Mouse (Mus musculus) thymus, adult 18-20 months (tissue): ENCODE measurements around the gene Exph5.

ENCODE experiments used
- DNase-seq, 2 experiments: peaks; one replicate each; pipeline ENCODE4 v3.0.0; 2022; ENCODE audit warnings: mixed read lengths in 2 of 2

Gene Exph5

GRCm38 (mm10) chr9:53375907-53376306, 74.4 kb downstream of the Exph5 start:
- no peak for DNase-seq

GRCm38 (mm10) chr9:53376820-53377219, 75.3 kb downstream of the Exph5 start:
- no peak for DNase-seq

- DNase-seq = no peak
These were observed 76.1 kb downstream of the Exph5 start for GRCm38 (mm10) chr9:53377597-53377996.

GRCm38 (mm10) chr9:53378171-53378570, 76.7 kb downstream of the Exph5 start:
- DNase-seq = no peak

GRCm38 (mm10) chr9:53380595-53380994, 79.1 kb downstream of the Exph5 start:
- no peak for DNase-seq

- DNase-seq = no peak
These were observed 79.7 kb downstream of the Exph5 start for GRCm38 (mm10) chr9:53381113-53381615.

GRCm38 (mm10) chr9:53383951-53384866, 82.7 kb downstream of the Exph5 start, which contains the start of gene Kdelc2:
Gene Kdelc2 (plus strand): TSS chr9:53384025.
- peak in 1 of 2 experiments; percentile 20 for DNase-seq

GRCm38 (mm10) chr9:53384873-53385272, 83.4 kb downstream of the Exph5 start:
- DNase-seq = no peak

GRCm38 (mm10) chr9:53387431-53387830, 86.0 kb downstream of the Exph5 start:
- DNase-seq = no peak

- no peak for DNase-seq
These were observed 87.6 kb downstream of the Exph5 start for GRCm38 (mm10) chr9:53389109-53389508.

GRCm38 (mm10) chr9:53390136-53390535, 88.7 kb downstream of the Exph5 start:
- no peak for DNase-seq

- DNase-seq = no peak
These were observed 96.4 kb downstream of the Exph5 start for GRCm38 (mm10) chr9:53397685-53398387.

GRCm38 (mm10) chr9:53398388-53398700, 96.9 kb downstream of the Exph5 start:
- DNase-seq = peak in 1 of 2 experiments; percentile 26

GRCm38 (mm10) chr9:53399537-53399936, 98.1 kb downstream of the Exph5 start:
- no peak for DNase-seq

- DNase-seq = no peak
These were observed 99.2 kb downstream of the Exph5 start for GRCm38 (mm10) chr9:53400696-53401095.

- no peak for DNase-seq
These were observed 99.7 kb downstream of the Exph5 start for GRCm38 (mm10) chr9:53401146-53401545.

- no peak for DNase-seq
These were observed 100.8 kb downstream of the Exph5 start, which contains the start of gene 4930550C14Rik for GRCm38 (mm10) chr9:53402291-53402711. Gene 4930550C14Rik (plus strand): TSS chr9:53402325.

- no peak for DNase-seq
These were observed 101.5 kb downstream of the Exph5 start for GRCm38 (mm10) chr9:53402991-53403390.

GRCm38 (mm10) chr9:53404050-53404752, 102.7 kb downstream of the Exph5 start:
- DNase-seq = no peak

- DNase-seq = peak; percentile 64 to 78
These were observed 103.6 kb downstream of the Exph5 start for GRCm38 (mm10) chr9:53404753-53405722.

GRCm38 (mm10) chr9:53408548-53408947, 107.1 kb downstream of the Exph5 start:
- no peak for DNase-seq

GRCm38 (mm10) chr9:53408953-53409361, 107.5 kb downstream of the Exph5 start:
- DNase-seq = no peak
